Mouse (Mus musculus) E14TG2a.4 (cell line): ENCODE measurements around the gene Lrrc2.

Experiments used
- H3K27me3 ChIP-seq: 2 replicates; pipeline ENCODE4 v1.6.1; 2014; ENCODE audit warnings: low read length, control low read depth; ENCODE audit not compliant: insufficient read depth
- H3K36me3 ChIP-seq: 2 replicates; pipeline ENCODE4 v1.6.1; 2014; ENCODE audit warnings: low read length, control low read depth; ENCODE audit not compliant: insufficient read depth
- H3K4me1 ChIP-seq: replicated peaks from 2 replicates; pipeline ENCODE4 v1.6.1; 2014; ENCODE audit warnings: low read depth, low read length, control low read depth
- H3K4me3 ChIP-seq: replicated peaks from 2 replicates; pipeline ENCODE4 v1.5.1; 2014; ENCODE audit warnings: mild to moderate bottlenecking, low read length
- H3K9me3 ChIP-seq: 2 replicates; pipeline ENCODE4 v1.6.1; 2014; ENCODE audit warnings: low read length, control low read depth
- CTCF ChIP-seq: conservative IDR thresholded peaks from 2 replicates; pipeline ENCODE4 v1.5.1; 2014; ENCODE audit warnings: low read length
- NANOG ChIP-seq: IDR thresholded peaks from 2 replicates; pipeline ENCODE4 v1.6.1; 2014; ENCODE audit warnings: borderline replicate concordance, low read length, mixed read lengths
- POU5F1 ChIP-seq: IDR thresholded peaks from 2 replicates; pipeline ENCODE4 v1.6.1; 2014; ENCODE audit warnings: low read length, borderline replicate concordance

The Lrrc2 gene

GRCm38 (mm10) chr9:110952931-110953549 is 1.7 kb downstream of the Lrrc2 start:
- no peaks in the 10 kb centered on the region for H3K9me3 ChIP-seq
- H3K4me1 ChIP-seq: peaks cover 81% of the 10 kb centered on the region
- TF ChIP-seq NANOG (peak; percentile 49; the same call in 1 of the 2 replicates), CTCF (no peak)
- H3K36me3 ChIP-seq: peaks cover 2% of the 10 kb centered on the region; the same call in 1 of the 2 replicates
- H3K4me3 ChIP-seq: peak overlapping the region; percentile 83
- H3K27me3 ChIP-seq: no peaks in the 10 kb centered on the region

GRCm38 (mm10) chr9:110953550-110954461 is 2.5 kb downstream of the Lrrc2 start:
- Histone ChIP-seq H3K27me3 (no peaks in the 10 kb centered on the region), H3K4me1 (peaks cover 87% of the 10 kb centered on the region), H3K9me3 (no peaks in the 10 kb centered on the region), H3K4me3 (peak overlapping the region; percentile 83), H3K36me3 (peaks cover 9% of the 10 kb centered on the region; the same call in 1 of the 2 replicates)
- no peak for TF ChIP-seq POU5F1
- peak; percentile 32 for TF ChIP-seq CTCF

GRCm38 (mm10) chr9:110954681-110955445 is 3.5 kb downstream of the Lrrc2 start:
- Histone ChIP-seq H3K4me3 (peak overlapping the region; percentile 83), H3K9me3 (no peaks in the 10 kb centered on the region), H3K36me3 (peaks cover 14% of the 10 kb centered on the region; the same call in 1 of the 2 replicates), H3K4me1 (peaks cover 87% of the 10 kb centered on the region), H3K27me3 (no peaks in the 10 kb centered on the region)
- TF ChIP-seq NANOG: no peak
- no peak for TF ChIP-seq CTCF
- TF ChIP-seq POU5F1: no peak

GRCm38 (mm10) chr9:110955962-110956361 is 4.6 kb downstream of the Lrrc2 start:
- TF ChIP-seq NANOG: no peak
- TF ChIP-seq POU5F1: no peak
- TF ChIP-seq CTCF: no peak
- peak overlapping the region; percentile 45; the same call in 1 of the 2 replicates for H3K4me3 ChIP-seq
- H3K27me3 ChIP-seq: no peaks in the 10 kb centered on the region
- peaks cover 14% of the 10 kb centered on the region; the same call in 1 of the 2 replicates for H3K36me3 ChIP-seq
- no peaks in the 10 kb centered on the region for H3K9me3 ChIP-seq
- H3K4me1 ChIP-seq: peaks cover 86% of the 10 kb centered on the region

GRCm38 (mm10) chr9:110959669-110960068 is 8.3 kb downstream of the Lrrc2 start:
- Histone ChIP-seq H3K27me3 (no peaks in the 10 kb centered on the region), H3K9me3 (no peaks in the 10 kb centered on the region), H3K4me1 (peaks cover 93% of the 10 kb centered on the region), H3K36me3 (peaks cover 38% of the 10 kb centered on the region), H3K4me3 (peak overlapping the region; percentile 80)
- TF ChIP-seq NANOG: no peak
- TF ChIP-seq POU5F1: no peak
- TF ChIP-seq CTCF: no peak

GRCm38 (mm10) chr9:110960230-110961149 is 9.1 kb downstream of the Lrrc2 start:
- Histone ChIP-seq H3K27me3 (no peaks in the 10 kb centered on the region), H3K4me1 (peaks cover 85% of the 10 kb centered on the region), H3K9me3 (no peaks in the 10 kb centered on the region), H3K36me3 (peaks cover 38% of the 10 kb centered on the region), H3K4me3 (peak overlapping the region; percentile 80)
- no peak for TF ChIP-seq POU5F1
- TF ChIP-seq NANOG: no peak
- TF ChIP-seq CTCF: no peak

- TF ChIP-seq CTCF: no peak
- TF ChIP-seq NANOG: no peak
- TF ChIP-seq POU5F1: no peak
- peak overlapping the region; percentile 80 for H3K4me3 ChIP-seq
Measured at GRCm38 (mm10) chr9:110961386-110961785, 10.0 kb downstream of the Lrrc2 start.

More at GRCm38 (mm10) chr9:110961386-110961785, 10.0 kb downstream of the Lrrc2 start:
- Histone ChIP-seq H3K27me3 (no peaks in the 10 kb centered on the region), H3K4me1 (peaks cover 83% of the 10 kb centered on the region), H3K36me3 (peaks cover 45% of the 10 kb centered on the region), H3K9me3 (no peaks in the 10 kb centered on the region)
